Mouse (Mus musculus) stomach, postnatal 0 days (tissue): ENCODE measurements around the gene Olfr486.
"Not testable (repeated sequence)": the region's sequence is repeated elsewhere in the genome, so short reads cannot be mapped to it uniquely, and the experiment has no call there.

ENCODE experiments used
- CTCF ChIP-seq: IDR thresholded peaks from 2 replicates; pipeline ENCODE4 v1.5.1; 2016; ENCODE audit warnings: antibody characterized with exemption, low read depth, mild to moderate bottlenecking, moderate library complexity
- EP300 ChIP-seq: optimal IDR thresholded peaks from 2 replicates; pipeline ENCODE3; 2016; ENCODE audit warnings: antibody characterized with exemption

- not testable (repeated sequence) for TF ChIP-seq CTCF, EP300
Measured at GRCm38 (mm10) chr7:108214536-108214935, 42.0 kb upstream of the Olfr486 start, which contains the start of gene Olfr487.
